Mouse (Mus musculus) MEL (cell line): Measurements from ENCODE around the gene Uxs1.

Source experiments
- CTCF ChIP-seq, 3 experiments: IDR thresholded peaks in 2 of 3; conservative IDR thresholded peaks in 1 of 3; 2 replicates each; pipeline ENCODE4 v1.5.1; 2011 to 2012; ENCODE audit warnings: low read length in 3 of 3, low read depth in 2 of 3, mild to moderate bottlenecking in 2 of 3, improper control_type of control experiment in 1 of 3, inconsistent platforms in 1 of 3, mixed read lengths in 1 of 3, moderate library complexity in 1 of 3; ENCODE audit not compliant: control insufficient read depth in 1 of 3, insufficient read depth in 1 of 3, poor library complexity in 1 of 3, severe bottlenecking in 1 of 3
- GATA1 ChIP-seq: IDR thresholded peaks from 2 replicates; pipeline ENCODE4 v1.6.1; 2011; ENCODE audit warnings: low read depth, low read length, improper control_type of control experiment
- JUND ChIP-seq: IDR thresholded peaks from 2 replicates; pipeline ENCODE4 v1.6.1; 2011; ENCODE audit warnings: low read depth, mild to moderate bottlenecking, improper control_type of control experiment, low read length
- MAX ChIP-seq: IDR thresholded peaks from 2 replicates; pipeline ENCODE4 v1.6.1; 2011; ENCODE audit warnings: low read length, improper control_type of control experiment
- MEF2A ChIP-seq: IDR thresholded peaks from 2 replicates; pipeline ENCODE4 v1.6.1; 2014; ENCODE audit warnings: low read depth, mild to moderate bottlenecking, inconsistent platforms, low read length, improper control_type of control experiment; ENCODE audit not compliant: poor library complexity, insufficient replicate concordance, severe bottlenecking; ENCODE audit errors: extremely low read depth
- NRF1 ChIP-seq: IDR thresholded peaks from 2 replicates; pipeline ENCODE4 v1.6.1; 2014; ENCODE audit warnings: low read depth, mild to moderate bottlenecking, inconsistent platforms, low read length, improper control_type of control experiment, moderate library complexity; ENCODE audit not compliant: poor library complexity, insufficient read depth, severe bottlenecking
- POLR2A ChIP-seq, 2 experiments: IDR thresholded peaks; 2 replicates each; pipeline ENCODE4 v1.6.1; 2011 to 2012; ENCODE audit warnings: low read length in 2 of 2, mild to moderate bottlenecking in 2 of 2, control low read depth in 1 of 2, improper control_type of control experiment in 1 of 2, low read depth in 1 of 2, moderate library complexity in 1 of 2; ENCODE audit not compliant: control insufficient read depth in 1 of 2, insufficient read depth in 1 of 2, poor library complexity in 1 of 2
- SMC3 ChIP-seq: IDR thresholded peaks from 2 replicates; pipeline ENCODE4 v1.6.1; 2011; ENCODE audit warnings: low read depth, low read length, improper control_type of control experiment
- TCF12 ChIP-seq: IDR thresholded peaks from 2 replicates; pipeline ENCODE4 v1.6.1; 2014; ENCODE audit warnings: low read depth, mild to moderate bottlenecking, inconsistent platforms, low read length, improper control_type of control experiment, moderate library complexity
- UBTF ChIP-seq: IDR thresholded peaks from 2 replicates; pipeline ENCODE4 v1.6.1; 2012; ENCODE audit warnings: low read depth, mild to moderate bottlenecking, inconsistent platforms, low read length, improper control_type of control experiment, moderate library complexity, borderline replicate concordance; ENCODE audit not compliant: insufficient read depth
- USF2 ChIP-seq, 2 experiments: IDR thresholded peaks; 2 replicates each; pipeline ENCODE4 v1.6.1; 2011 to 2012; ENCODE audit warnings: improper control_type of control experiment in 2 of 2, low read length in 2 of 2, borderline replicate concordance in 1 of 2, inconsistent platforms in 1 of 2, low read depth in 1 of 2, mild to moderate bottlenecking in 1 of 2; ENCODE audit not compliant: insufficient read depth in 1 of 2
- ZC3H11A ChIP-seq: IDR thresholded peaks from 2 replicates; pipeline ENCODE4 v1.6.1; 2012; ENCODE audit warnings: low read depth, mild to moderate bottlenecking, inconsistent platforms, low read length, improper control_type of control experiment

- TF ChIP-seq UBTF = no peak
- no peak for TF ChIP-seq ZC3H11A
- TF ChIP-seq CTCF (IDR thresholded peaks at IDR 0.05 in 2 of 3, conservative IDR thresholded peaks at IDR 0.05 in 1 of 3; ENCODE audit: control insufficient read depth in 1 of 3, insufficient read depth in 1 of 3, low read depth in 2 of 3, low read length in 3 of 3, poor library complexity in 1 of 3, severe bottlenecking in 1 of 3) = no peak
- no peak for TF ChIP-seq MEF2A
- no peak for TF ChIP-seq POLR2A (IDR thresholded peaks at IDR 0.05; ENCODE audit: control insufficient read depth in 1 of 2, insufficient read depth in 1 of 2, low read depth in 1 of 2, low read length in 2 of 2, poor library complexity in 1 of 2)
- TF ChIP-seq JUND = no peak
- no peak for TF ChIP-seq NRF1
- no peak for TF ChIP-seq TCF12
- no peak for TF ChIP-seq GATA1
- TF ChIP-seq SMC3 = no peak
- TF ChIP-seq MAX = no peak
- TF ChIP-seq USF2 (IDR thresholded peaks at IDR 0.05; ENCODE audit: borderline replicate concordance in 1 of 2, insufficient read depth in 1 of 2, low read depth in 1 of 2, low read length in 2 of 2) = no peak
Measured at GRCm38 (mm10) chr1:43768385-43768990, 59.1 kb downstream of the Uxs1 start.
